Comparison of ENCODE assay signal across 8 mouse cellular contexts in the genomic region with DNA sequence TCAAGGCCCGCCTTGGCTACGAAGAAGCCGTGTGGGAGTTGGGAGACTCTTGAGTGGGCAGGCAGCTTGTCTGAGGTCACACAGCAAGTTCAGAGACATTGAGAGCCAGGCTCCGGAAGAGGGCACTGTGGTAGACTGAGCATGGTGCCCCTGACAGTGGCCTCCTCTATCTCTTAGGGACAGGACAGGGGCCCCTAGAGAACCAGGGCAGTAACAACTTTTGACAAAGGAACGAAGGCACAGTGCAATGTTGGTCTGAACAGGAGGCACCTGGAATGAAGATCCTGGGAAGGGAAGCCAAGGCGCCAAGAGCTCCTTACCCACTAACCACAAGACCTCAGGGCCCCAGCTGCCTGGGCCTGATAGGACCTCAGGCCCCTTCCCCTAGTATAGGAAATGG. TPM values are rescaled to one million over a fixed set of nuclear protein-coding genes. Genes with fewer than 3 reads are reported as not detected.
DNase-seq lines count a peak whose midpoint lies in the region; ATAC-seq and TF ChIP-seq lines count a peak whose summit lies in the region.

No protein-coding gene starts in this region.

- no peaks in the 10 kb centered on the region for H3K9me3 ChIP-seq in forebrain, embryonic 12.5 days
- no peaks in the 10 kb centered on the region for H3K9me3 ChIP-seq in liver, postnatal 0 days (ENCODE audit: low read length)

- intact Hi-C loops in left cerebral cortex, adult 2 months (cut with DNase I) = loop anchor here (2.0 kb wide), 1 partner anchor 14 kb away; no protein-coding TSS in a partner anchor

- DNase-seq in left cerebral cortex, adult 2 months (ENCODE audit: extremely low spot score in 1 of 2, low spot score in 2 of 2) = no peak
- DNase-seq in left cerebral cortex, adult 8-10 months (ENCODE audit: low spot score in 2 of 2) = no peak
- DNase-seq in liver, postnatal 0 days = peak; percentile 76
- peak; percentile 56 for DNase-seq in testis, postnatal 14 days (ENCODE audit: low spot score)
- DNase-seq in adrenal gland, postnatal 14 days = no peak
- DNase-seq in urinary bladder, postnatal 14 days (ENCODE audit: low spot score) = no peak
- no peak for DNase-seq in retina, embryonic 14.5 days (ENCODE audit: low spot score)

- H3K36me3 ChIP-seq in forebrain, embryonic 12.5 days (replicated peaks) = no peaks in the 10 kb centered on the region
- H3K36me3 ChIP-seq in liver, postnatal 0 days (replicated peaks; ENCODE audit: insufficient read depth, low read length) = no peaks in the 10 kb centered on the region

- WGBS in forebrain, embryonic 12.5 days = 92% methylated on average over 6 of the region's 6 CpGs
- WGBS in liver, postnatal 0 days (ENCODE audit: insufficient replicate concordance) = 32% methylated on average over 6 of the region's 6 CpGs

- H3K4me3 ChIP-seq in left cerebral cortex, adult 2 months = peak overlapping the region; percentile 46
- H3K4me3 ChIP-seq in forebrain, embryonic 12.5 days (replicated peaks) = no peak overlapping the region
- H3K4me3 ChIP-seq in liver, postnatal 0 days (ENCODE audit: low read depth, low read length) = peak overlapping the region; percentile 56

- TF ChIP-seq CTCF in left cerebral cortex, adult 2 months (IDR thresholded peaks at IDR 0.05) = peak; percentile 25
- TF ChIP-seq CTCF in liver, postnatal 0 days (IDR thresholded peaks at IDR 0.05; ENCODE audit: low read depth) = peak; percentile 77

- no peak for ATAC-seq in forebrain, embryonic 12.5 days (ENCODE audit: low FRiP score)
- ATAC-seq in liver, postnatal 0 days = peak; percentile 76

- peak overlapping the region; percentile 28; the same call in 1 of the 2 replicates for H3K4me2 ChIP-seq in forebrain, embryonic 12.5 days
- H3K4me2 ChIP-seq in liver, postnatal 0 days (ENCODE audit: low read depth, low read length) = peak overlapping the region; percentile 74

- no peak overlapping the region for H3K9ac ChIP-seq in forebrain, embryonic 12.5 days
- peak overlapping the region; percentile 66 for H3K9ac ChIP-seq in liver, postnatal 0 days (replicated peaks)

- H3K27me3 ChIP-seq in forebrain, embryonic 12.5 days = 0 out of 2 replicates have a peak, but pooled peaks cover 4% of the 10 kb centered on the region
- H3K27me3 ChIP-seq in liver, postnatal 0 days (ENCODE audit: insufficient read depth, low read length) = no peaks in the 10 kb centered on the region

- no peak for TF ChIP-seq EP300 in liver, postnatal 0 days (IDR thresholded peaks at IDR 0.05; ENCODE audit: low read depth)

- H3K27ac ChIP-seq in left cerebral cortex, adult 2 months = peak overlapping the region; percentile 82; the same call in 1 of the 2 replicates
- no peak overlapping the region for H3K27ac ChIP-seq in forebrain, embryonic 12.5 days
- H3K27ac ChIP-seq in liver, postnatal 0 days (ENCODE audit: low read depth) = peak overlapping the region; percentile 80

- H3K4me1 ChIP-seq in forebrain, embryonic 12.5 days = peaks cover 52% of the 10 kb centered on the region
- peaks cover 77% of the 10 kb centered on the region for H3K4me1 ChIP-seq in liver, postnatal 0 days (ENCODE audit: insufficient read depth)

RNA-seq across cellular contexts. Expression of a gene that starts 10.5 kb away (rescaled TPM):
- 10 to 100 TPM; 77.6 to 86.8 TPM for total RNA-seq in left cerebral cortex, adult 2 months (2021)
- 10 to 100 TPM; 72.9 to 94.8 (median 80.5) TPM for total RNA-seq in left cerebral cortex, adult 8-10 months (2022)
- 180 and 222 TPM in 2 replicates for polyA plus RNA-seq in forebrain, embryonic 12.5 days (2016; fragmentation: Nextera tagmentation; extraction: Ambion mirVana)
- 34.0 and 35.4 TPM in 2 replicates for polyA plus RNA-seq in liver, postnatal 0 days (2015; fragmentation: Nextera tagmentation; extraction: Ambion mirVana)
- 35.5 and 54.3 TPM in 2 replicates for total RNA-seq in adrenal gland, postnatal 14 days (2021)

RNA-seq across cellular contexts. Expression of a gene that starts 32.5 kb away (rescaled TPM):
- under 1 TPM; 0.23 to 0.32 TPM for total RNA-seq in left cerebral cortex, adult 2 months (2021)
- under 1 TPM in 2 of 4 experiments, not detected in 2; 0.27 to 0.30 TPM for total RNA-seq in left cerebral cortex, adult 8-10 months (2022)
- polyA plus RNA-seq in forebrain, embryonic 12.5 days (2016; fragmentation: Nextera tagmentation; extraction: Ambion mirVana) = 1.7 and 2.4 TPM in 2 replicates
- polyA plus RNA-seq in liver, postnatal 0 days (2015; fragmentation: Nextera tagmentation; extraction: Ambion mirVana) = 8.9 and 9.6 TPM in 2 replicates
- 4.0 and 4.2 TPM in 2 replicates for total RNA-seq in adrenal gland, postnatal 14 days (2021)

Comparison
In these comparisons a context has a peak if more than half of its experiments do, and no peak if none do; other contexts are left out.
1. DNase-seq: peak in liver, postnatal 0 days (single experiment) and testis, postnatal 14 days (single experiment); none in left cerebral cortex, adult 2 months (0 of 2), left cerebral cortex, adult 8-10 months (0 of 2), adrenal gland, postnatal 14 days (single experiment), urinary bladder, postnatal 14 days (single experiment) and retina, embryonic 14.5 days (single experiment).